In the genomic region with DNA sequence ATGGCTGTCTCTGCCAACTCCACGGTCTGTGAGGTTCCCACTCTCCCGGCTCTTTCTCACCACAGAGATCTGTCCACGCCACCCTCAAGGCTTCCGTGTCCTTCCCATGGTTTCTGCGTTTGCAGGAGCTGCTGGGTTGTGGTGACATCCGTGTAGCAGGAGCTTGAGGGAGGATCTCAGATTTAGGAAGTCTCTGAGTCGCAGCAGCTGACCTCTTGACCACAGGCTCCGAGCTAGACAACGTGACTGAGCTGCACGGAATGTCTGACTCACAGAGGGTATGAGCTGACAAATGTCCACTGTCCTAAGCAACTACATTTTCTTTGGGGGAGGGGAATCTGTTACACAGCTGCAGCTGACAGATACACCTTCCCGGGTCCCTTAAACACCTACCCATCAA, we compare ENCODE assay signal across 7 mouse cellular contexts. TPM values are rescaled to one million over a fixed set of nuclear protein-coding genes. Genes with fewer than 3 reads are reported as not detected.
DNase-seq lines count a peak whose midpoint lies in the region; ATAC-seq and TF ChIP-seq lines count a peak whose summit lies in the region.

A gene (minus strand): TSS at position 236 of the 400 bp plus-strand sequence.

- no peaks in the 10 kb centered on the region for H3K36me3 ChIP-seq in forebrain, embryonic 13.5 days (ENCODE audit: poor library complexity, severe bottlenecking)
- no peaks in the 10 kb centered on the region for H3K36me3 ChIP-seq in hindbrain, embryonic 16.5 days (ENCODE audit: control insufficient read depth, insufficient read depth, low read length)
- H3K36me3 ChIP-seq in lung, embryonic 14.5 days (ENCODE audit: insufficient read depth): no peaks in the 10 kb centered on the region

- H3K4me2 ChIP-seq in forebrain, embryonic 13.5 days: no peak within 1 kb of the TSS
- H3K4me2 ChIP-seq in hindbrain, embryonic 16.5 days (ENCODE audit: low read length): no peak within 1 kb of the TSS
- H3K4me2 ChIP-seq in lung, embryonic 14.5 days: no peak within 1 kb of the TSS

- H3K9me3 ChIP-seq in forebrain, embryonic 13.5 days (replicated peaks): no peaks in the 10 kb centered on the region
- no peaks in the 10 kb centered on the region for H3K9me3 ChIP-seq in hindbrain, embryonic 16.5 days (ENCODE audit: control insufficient read depth, low read length)
- no peaks in the 10 kb centered on the region for H3K9me3 ChIP-seq in lung, embryonic 14.5 days (ENCODE audit: low read depth, low read length)

- WGBS in forebrain, embryonic 13.5 days: 89% methylated on average over 11 of the region's 11 CpGs
- WGBS in hindbrain, embryonic 16.5 days: 85% methylated on average over 11 of the region's 11 CpGs
- 61% methylated on average over 11 of the region's 11 CpGs for WGBS in lung, embryonic 14.5 days
- WGBS in cerebellum, adult 2 months: 88% methylated on average over 11 of the region's 11 CpGs

- no peak within 1 kb of the TSS for H3K27ac ChIP-seq in forebrain, embryonic 13.5 days
- no peak within 1 kb of the TSS for H3K27ac ChIP-seq in hindbrain, embryonic 16.5 days (ENCODE audit: low read depth, low read length)
- H3K27ac ChIP-seq in lung, embryonic 14.5 days (ENCODE audit: low read depth): peak within 1 kb of the TSS; percentile 83; the same call in 1 of the 2 replicates
- no peak within 1 kb of the TSS for H3K27ac ChIP-seq in cerebellum, adult 2 months (ENCODE audit: insufficient read depth, low read length)
- no peak within 1 kb of the TSS for H3K27ac ChIP-seq in layer of hippocampus, adult 2 months

- no peak for TF ChIP-seq CTCF in lung, embryonic 14.5 days (IDR thresholded peaks at IDR 0.05; ENCODE audit: low read depth)
- TF ChIP-seq CTCF in cerebellum, adult 2 months (IDR thresholded peaks at IDR 0.05; ENCODE audit: borderline replicate concordance, insufficient read depth, low read depth, low read length): no peak
- TF ChIP-seq CTCF in layer of hippocampus, adult 2 months (conservative IDR thresholded peaks at IDR 0.05): no peak

- H3K4me3 ChIP-seq in forebrain, embryonic 13.5 days: no peak within 1 kb of the TSS
- no peak within 1 kb of the TSS for H3K4me3 ChIP-seq in hindbrain, embryonic 16.5 days (ENCODE audit: low read length)
- H3K4me3 ChIP-seq in lung, embryonic 14.5 days (ENCODE audit: low read depth, low read length): no peak within 1 kb of the TSS
- H3K4me3 ChIP-seq in cerebellum, adult 2 months (replicated peaks; ENCODE audit: insufficient read depth, low read depth, low read length): no peak within 1 kb of the TSS
- no peak within 1 kb of the TSS for H3K4me3 ChIP-seq in layer of hippocampus, adult 2 months

- H3K4me1 ChIP-seq in forebrain, embryonic 13.5 days: no peaks in the 10 kb centered on the region
- no peaks in the 10 kb centered on the region; the same call in 1 of the 2 replicates for H3K4me1 ChIP-seq in hindbrain, embryonic 16.5 days (ENCODE audit: control insufficient read depth, insufficient read depth, low read depth, low read length)
- peaks cover 21% of the 10 kb centered on the region for H3K4me1 ChIP-seq in lung, embryonic 14.5 days (ENCODE audit: insufficient read depth)
- H3K4me1 ChIP-seq in cerebellum, adult 2 months (ENCODE audit: control insufficient read depth, insufficient read depth, low read length): no peaks in the 10 kb centered on the region

- peaks cover 13% of the 10 kb centered on the region for H3K27me3 ChIP-seq in forebrain, embryonic 13.5 days
- no peaks in the 10 kb centered on the region for H3K27me3 ChIP-seq in hindbrain, embryonic 16.5 days (replicated peaks; ENCODE audit: control insufficient read depth, insufficient read depth, low read length)
- H3K27me3 ChIP-seq in lung, embryonic 14.5 days (ENCODE audit: insufficient read depth, low read length): no peaks in the 10 kb centered on the region
- H3K27me3 ChIP-seq in cerebellum, adult 2 months (ENCODE audit: control insufficient read depth, insufficient read depth, low read length): no peaks in the 10 kb centered on the region

- DNase-seq in adrenal gland, postnatal 25 days: no peak
- DNase-seq in lung, embryonic 14.5 days: peak; percentile 57
- DNase-seq in cerebellum, postnatal 10 days: no peak
- DNase-seq in cerebellum, adult 2 months: no peak
- DNase-seq in layer of hippocampus, adult 2 months (ENCODE audit: low spot score in 2 of 2): no peak

- no peak within 1 kb of the TSS for H3K9ac ChIP-seq in forebrain, embryonic 13.5 days
- H3K9ac ChIP-seq in hindbrain, embryonic 16.5 days (ENCODE audit: low read depth, low read length): no peak within 1 kb of the TSS
- no peak within 1 kb of the TSS for H3K9ac ChIP-seq in lung, embryonic 14.5 days

- no peak for ATAC-seq in forebrain, embryonic 13.5 days
- no peak for ATAC-seq in hindbrain, embryonic 16.5 days
- no peak for ATAC-seq in lung, embryonic 14.5 days (ENCODE audit: insufficient read depth)

- no peak for TF ChIP-seq POLR2A in cerebellum, adult 2 months (IDR thresholded peaks at IDR 0.05; ENCODE audit: borderline replicate concordance, insufficient read depth, low read length)

RNA-seq across cellular contexts. Expression of the gene that starts here (rescaled TPM):
- 9.5 and 12.7 TPM in 2 replicates for total RNA-seq in adrenal gland, postnatal 25 days (2021)
- 11.1 and 13.9 TPM in 2 replicates for polyA plus RNA-seq in forebrain, embryonic 13.5 days (2015; fragmentation: Nextera tagmentation; extraction: Ambion mirVana)
- 42.9 and 51.5 TPM in 2 replicates for polyA plus RNA-seq in hindbrain, embryonic 16.5 days (2015; fragmentation: Nextera tagmentation; extraction: Ambion mirVana)
- 83.6 and 89.2 TPM in 2 replicates for polyA plus RNA-seq in lung, embryonic 14.5 days (2014; fragmentation: Nextera tagmentation; extraction: Ambion mirVana)
- 2.3 and 2.6 TPM in 2 replicates for polyA plus RNA-seq in cerebellum, adult 2 months (2012; rRNA removed)
- under 1 TPM; 0.47 to 0.90 TPM for total RNA-seq in layer of hippocampus, adult 2 months (2021)
